Comparison of ENCODE assay signal across 1 mouse cellular context in the genomic region with DNA sequence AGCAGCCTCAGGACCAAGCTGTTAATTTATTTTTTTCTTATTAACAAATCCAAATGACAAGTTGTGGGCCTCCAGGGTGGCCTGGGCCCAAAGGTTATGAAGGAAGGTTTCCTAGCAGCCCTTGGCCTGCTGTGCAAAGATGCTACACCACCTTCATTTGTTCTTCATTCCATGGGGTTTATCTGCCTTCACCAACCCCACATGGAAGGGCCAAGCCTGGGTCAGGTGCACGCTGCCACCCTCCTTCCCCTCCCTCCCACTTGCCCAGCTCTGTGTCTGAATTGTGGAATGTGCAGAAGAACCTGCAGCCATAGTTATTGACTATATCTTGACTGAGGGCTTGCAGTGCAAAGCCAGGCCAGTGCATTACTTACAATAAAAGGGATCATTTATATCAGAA.
A peak's percentile ranks its signal among the peaks of the same experiment; 100 is the strongest.
TF ChIP-seq lines count a peak whose summit lies in the region.

No protein-coding gene starts in this region.

TF ChIP-seq in myocyte, 11 proteins besides CTCF, POLR2A, EP300 and RAD21:
- no peak for TF ChIP-seq TCF3 (IDR thresholded peaks at IDR 0.05; ENCODE audit: insufficient read length, low read depth)
- peak; percentile 54 for TF ChIP-seq POLR2AphosphoS2 (IDR thresholded peaks at IDR 0.05; ENCODE audit: insufficient read length, low read depth)
